In genomic region chr12:111411631-111412355, GRCm38 (mm10) we compare ENCODE assay signal across 20 mouse cellular contexts. TPM values are rescaled to one million over a fixed set of nuclear protein-coding genes. Genes with fewer than 3 reads are reported as not detected.
DNase-seq lines count a peak whose midpoint lies in the region; ATAC-seq lines count a peak whose summit lies in the region.
"Had no signal": no experiment of that assay in that cellular context is flagged by ENCODE, and none has a peak within 500 bp of the region (broad histone marks: within the 10 kb centered on the region; RNA-seq: fewer than 3 reads in every experiment).

No protein-coding gene starts in this region.

- no peak overlapping the region for H3K27ac ChIP-seq in kidney, embryonic 16.5 days (ENCODE audit: low read length)
- H3K27ac ChIP-seq: forebrain, embryonic 12.5 days; hindbrain, embryonic 15.5 days; liver, embryonic 12.5 days; midbrain, embryonic 13.5 days had no signal

- H3K9me3 ChIP-seq in kidney, embryonic 16.5 days (ENCODE audit: low read length) = no peaks in the 10 kb centered on the region
- H3K9me3 ChIP-seq: forebrain, embryonic 12.5 days; hindbrain, embryonic 15.5 days; liver, embryonic 12.5 days; lung, embryonic 15.5 days; midbrain, embryonic 13.5 days had no signal

- H3K9ac ChIP-seq in kidney, embryonic 16.5 days (replicated peaks; ENCODE audit: low read length) = 0 out of 2 replicates have a peak overlapping the region, but pooled peaks have one; percentile 23
- H3K9ac ChIP-seq: forebrain, embryonic 12.5 days; hindbrain, embryonic 15.5 days; liver, embryonic 12.5 days; lung, embryonic 15.5 days; midbrain, embryonic 13.5 days had no signal

- H3K27me3 ChIP-seq in kidney, embryonic 16.5 days (ENCODE audit: insufficient read depth, low read length) = peaks cover 9% of the 10 kb centered on the region

- H3K4me2 ChIP-seq in kidney, embryonic 16.5 days (replicated peaks; ENCODE audit: low read depth, low read length) = no peak overlapping the region
- H3K4me2 ChIP-seq: forebrain, embryonic 12.5 days; hindbrain, embryonic 15.5 days; liver, embryonic 12.5 days; midbrain, embryonic 13.5 days had no signal

- 80% methylated on average over 8 of the region's 8 CpGs for WGBS in kidney, embryonic 16.5 days

- H3K4me3 ChIP-seq in kidney, embryonic 16.5 days (ENCODE audit: low read length) = no peak overlapping the region
- H3K4me3 ChIP-seq: forebrain, embryonic 12.5 days; hindbrain, embryonic 15.5 days; liver, embryonic 12.5 days; lung, embryonic 15.5 days; midbrain, embryonic 13.5 days had no signal

- intact Hi-C loops in heart, postnatal 14 days (cut with DNase I) = loop anchor here (5.0 kb wide), 2 partner anchors 79 to 139 kb away; partner anchors contain the start of gene Amn

- peak; percentile 81 to 89 for DNase-seq in cerebellum, postnatal 10 days
- no peak for DNase-seq in cerebellum, adult 11-12 months
- DNase-seq in kidney, adult 8-10 months = no peak
- peak; percentile 54 for DNase-seq in MN1 (ENCODE audit: low spot score)
- DNase-seq in heart, postnatal 14 days = peak; percentile 47 to 70
- DNase-seq in right cerebral cortex, postnatal 36 days (ENCODE audit: low spot score in 2 of 2) = no peak
- no peak for DNase-seq in adrenal gland, postnatal 25 days
- DNase-seq: adrenal gland, postnatal 14 days; cerebellum, adult 2 months; gastrocnemius, postnatal 14 days; kidney, postnatal 36 days; layer of hippocampus, adult 9-11 months; thymus, postnatal 14 days had no signal

- peaks cover 25% of the 10 kb centered on the region for H3K4me1 ChIP-seq in kidney, embryonic 16.5 days (ENCODE audit: insufficient read depth, low read length)

- no peaks in the 10 kb centered on the region for H3K36me3 ChIP-seq in kidney, embryonic 16.5 days (ENCODE audit: insufficient read depth, low read length)
- H3K36me3 ChIP-seq: forebrain, embryonic 12.5 days; hindbrain, embryonic 15.5 days; liver, embryonic 12.5 days; lung, embryonic 15.5 days; midbrain, embryonic 13.5 days had no signal

- ATAC-seq in kidney, embryonic 16.5 days (ENCODE audit: low FRiP score, low TSS enrichment) = no peak
- ATAC-seq: liver, embryonic 12.5 days; midbrain, embryonic 13.5 days had no signal

RNA-seq across cellular contexts. Expression of gene Exoc3l4, which starts 5.0 kb away (rescaled TPM):
- 19.4 and 19.9 TPM in 2 replicates for polyA plus RNA-seq in kidney, embryonic 16.5 days (2015; fragmentation: Nextera tagmentation; extraction: Ambion mirVana)
- total RNA-seq in heart, postnatal 14 days (2021) = 1 to 10 TPM; 4.1 to 5.5 TPM
- total RNA-seq in adrenal gland, postnatal 25 days (2021) = 4.4 and 5.7 TPM in 2 replicates

RNA-seq across cellular contexts. Expression of gene Lbhd2, which starts 5.2 kb away (rescaled TPM):
- 4.6 and 5.5 TPM in 2 replicates for polyA plus RNA-seq in kidney, embryonic 16.5 days (2015; fragmentation: Nextera tagmentation; extraction: Ambion mirVana)
- not detected for total RNA-seq in heart, postnatal 14 days (2021)
- total RNA-seq in adrenal gland, postnatal 25 days (2021) = 0.85 TPM in 1 of 2 replicates, not detected in the other
- total RNA-seq: CH12.LX; gastrocnemius, postnatal 14 days had no signal
- polyA plus RNA-seq: liver, embryonic 12.5 days; midbrain, embryonic 13.5 days had no signal

RNA-seq across cellular contexts. Expression of gene Tnfaip2, which starts 30.5 kb away (rescaled TPM):
- 21.7 and 24.3 TPM in 2 replicates for polyA plus RNA-seq in kidney, embryonic 16.5 days (2015; fragmentation: Nextera tagmentation; extraction: Ambion mirVana)
- total RNA-seq in heart, postnatal 14 days (2021) = 10 to 100 TPM; 38.0 to 40.4 TPM
- total RNA-seq in adrenal gland, postnatal 25 days (2021) = 7.2 and 15.0 TPM in 2 replicates

RNA-seq across cellular contexts. Expression of gene Cdc42bpb, which starts 34.3 kb away (rescaled TPM):
- polyA plus RNA-seq in kidney, embryonic 16.5 days (2015; fragmentation: Nextera tagmentation; extraction: Ambion mirVana) = 40.6 and 45.2 TPM in 2 replicates
- 10 to 100 TPM; 73.0 to 82.1 TPM for total RNA-seq in heart, postnatal 14 days (2021)
- 123 and 157 TPM in 2 replicates for total RNA-seq in adrenal gland, postnatal 25 days (2021)

Comparison
In these comparisons a context has a peak if more than half of its experiments do, and no peak if none do; other contexts are left out.
1. DNase-seq: peak in cerebellum, postnatal 10 days (2 of 2), MN1 (single experiment) and heart, postnatal 14 days (2 of 2); none in cerebellum, adult 11-12 months (single experiment), kidney, adult 8-10 months (0 of 2), right cerebral cortex, postnatal 36 days (0 of 2) and adrenal gland, postnatal 25 days (single experiment).